Mouse (Mus musculus): ENCODE measurements around the gene Cdh10.

DNA sequence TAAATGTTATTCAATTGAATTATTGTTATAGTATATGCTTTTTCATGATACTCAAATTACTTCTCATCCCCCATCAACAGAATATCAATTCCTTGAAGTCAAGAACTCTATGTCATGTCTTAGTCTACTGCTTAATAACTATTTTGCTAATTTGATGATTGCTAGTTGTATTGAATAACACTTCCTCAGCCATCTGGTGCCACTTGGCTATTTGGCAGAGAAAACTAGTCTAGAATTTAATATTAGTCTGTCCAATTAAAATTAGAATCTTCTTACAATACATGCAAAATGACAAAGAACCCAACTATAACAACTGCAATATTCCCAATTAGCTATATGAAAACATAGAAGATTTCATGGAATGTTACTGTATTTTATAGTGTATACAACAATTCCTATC lies 82.0 kb downstream of the Cdh10 start:
- TF ChIP-seq EP300 (optimal IDR thresholded peaks at IDR 0.05) (no peak), CTCF (IDR thresholded peaks at IDR 0.05; ENCODE audit: low read depth) (no peak)
